Comparison of ENCODE assay signal across 9 mouse cellular contexts in genomic region chr4:87369626-87370234, GRCm38 (mm10).
DNase-seq lines count a peak whose midpoint lies in the region; ATAC-seq and TF ChIP-seq lines count a peak whose summit lies in the region.
"Had no signal": no experiment of that assay in that cellular context is flagged by ENCODE, and none has a peak within 500 bp of the region (broad histone marks: within the 10 kb centered on the region; RNA-seq: fewer than 3 reads in every experiment).

No protein-coding gene starts in this region.

- H3K4me3 ChIP-seq in lung, embryonic 16.5 days (ENCODE audit: low read length), result peak overlapping the region; percentile 25
- H3K4me3 ChIP-seq in lung, adult 2 months (replicated peaks; ENCODE audit: extremely low read depth, low read depth, low read length), result no peak overlapping the region
- peak overlapping the region; percentile 5; the same call in 1 of the 2 replicates for H3K4me3 ChIP-seq in forebrain, embryonic 11.5 days (ENCODE audit: low read depth, low read length)
- H3K4me3 ChIP-seq in kidney, embryonic 16.5 days (ENCODE audit: low read length), result peak overlapping the region; percentile 18
- peak overlapping the region; percentile 8; the same call in 1 of the 2 replicates for H3K4me3 ChIP-seq in midbrain, postnatal 0 days (ENCODE audit: low read depth, low read length)

- no peaks in the 10 kb centered on the region for H3K9me3 ChIP-seq in lung, embryonic 16.5 days (ENCODE audit: control insufficient read depth, low read length)
- H3K9me3 ChIP-seq in forebrain, embryonic 11.5 days (ENCODE audit: control insufficient read depth, low read length), result no peaks in the 10 kb centered on the region
- H3K9me3 ChIP-seq in kidney, embryonic 16.5 days (ENCODE audit: low read length), result no peaks in the 10 kb centered on the region
- no peaks in the 10 kb centered on the region for H3K9me3 ChIP-seq in midbrain, postnatal 0 days (ENCODE audit: low read length)

- WGBS in lung, embryonic 16.5 days, result 16% methylated on average over 14 of the region's 14 CpGs
- 32% methylated on average over 14 of the region's 14 CpGs for WGBS in lung, adult 2 months
- 8% methylated on average over 14 of the region's 14 CpGs for WGBS in forebrain, embryonic 11.5 days
- WGBS in kidney, embryonic 16.5 days, result 11% methylated on average over 14 of the region's 14 CpGs
- 9% methylated on average over 14 of the region's 14 CpGs for WGBS in midbrain, postnatal 0 days

- TF ChIP-seq CTCF in lung, adult 2 months (IDR thresholded peaks at IDR 0.05; ENCODE audit: insufficient read depth, low read length), result no peak
- no peak for TF ChIP-seq CTCF in midbrain, postnatal 0 days (IDR thresholded peaks at IDR 0.05)

- H3K4me1 ChIP-seq in lung, embryonic 16.5 days (replicated peaks; ENCODE audit: control insufficient read depth, insufficient read depth, low read length), result peaks cover 18% of the 10 kb centered on the region
- no peaks in the 10 kb centered on the region; the same call in 1 of the 2 replicates for H3K4me1 ChIP-seq in lung, adult 2 months (ENCODE audit: control insufficient read depth, insufficient read depth, low read length)
- H3K4me1 ChIP-seq in forebrain, embryonic 11.5 days (replicated peaks; ENCODE audit: control insufficient read depth, insufficient read depth, low read length), result peaks cover 20% of the 10 kb centered on the region; the same call in 1 of the 2 replicates
- H3K4me1 ChIP-seq in kidney, embryonic 16.5 days (ENCODE audit: insufficient read depth, low read length), result peaks cover 20% of the 10 kb centered on the region
- peaks cover 11% of the 10 kb centered on the region for H3K4me1 ChIP-seq in midbrain, postnatal 0 days (ENCODE audit: insufficient read depth, low read length)

- TF ChIP-seq POLR2A in lung, adult 2 months (IDR thresholded peaks at IDR 0.05; ENCODE audit: borderline replicate concordance, extremely low read depth, low read depth, low read length), result no peak

- peak; percentile 41 for ATAC-seq in lung, embryonic 16.5 days (ENCODE audit: low read depth)
- peak; percentile 78 for ATAC-seq in forebrain, embryonic 11.5 days (replicated peaks; ENCODE audit: low FRiP score)
- peak; percentile 82 for ATAC-seq in kidney, embryonic 16.5 days (ENCODE audit: low FRiP score, low TSS enrichment)
- ATAC-seq in midbrain, postnatal 0 days (ENCODE audit: low FRiP score), result no peak

- H3K4me2 ChIP-seq in lung, embryonic 16.5 days (ENCODE audit: low read depth, low read length), result peak overlapping the region; percentile 58
- H3K4me2 ChIP-seq in forebrain, embryonic 11.5 days (ENCODE audit: low read depth, low read length, severe bottlenecking), result peak overlapping the region; percentile 22; the same call in 1 of the 2 replicates
- H3K4me2 ChIP-seq in kidney, embryonic 16.5 days (replicated peaks; ENCODE audit: low read depth, low read length), result peak overlapping the region; percentile 61
- peak overlapping the region; percentile 41 for H3K4me2 ChIP-seq in midbrain, postnatal 0 days (ENCODE audit: low read depth, low read length, poor library complexity, severe bottlenecking)

- H3K27me3 ChIP-seq in lung, embryonic 16.5 days (ENCODE audit: control insufficient read depth, insufficient read depth, low read depth, low read length), result no peaks in the 10 kb centered on the region
- no peaks in the 10 kb centered on the region for H3K27me3 ChIP-seq in forebrain, embryonic 11.5 days (ENCODE audit: control insufficient read depth, insufficient read depth, low read length)
- H3K27me3 ChIP-seq in kidney, embryonic 16.5 days (ENCODE audit: insufficient read depth, low read length), result no peaks in the 10 kb centered on the region
- 0 out of 2 replicates have a peak, but pooled peaks cover 3% of the 10 kb centered on the region for H3K27me3 ChIP-seq in midbrain, postnatal 0 days (ENCODE audit: insufficient read depth, low read length)

- H3K36me3 ChIP-seq in lung, embryonic 16.5 days (ENCODE audit: control insufficient read depth, insufficient read depth, low read length), result no peaks in the 10 kb centered on the region
- no peaks in the 10 kb centered on the region for H3K36me3 ChIP-seq in forebrain, embryonic 11.5 days (ENCODE audit: control insufficient read depth, insufficient read depth, low read length)
- no peaks in the 10 kb centered on the region for H3K36me3 ChIP-seq in kidney, embryonic 16.5 days (ENCODE audit: insufficient read depth, low read length)
- H3K36me3 ChIP-seq in midbrain, postnatal 0 days (ENCODE audit: insufficient read depth, low read length), result no peaks in the 10 kb centered on the region

- no peak for DNase-seq in lung, adult 2 months
- DNase-seq in forebrain, embryonic 11.5 days (ENCODE audit: low spot score), result peak; percentile 84
- no peak for DNase-seq in midbrain, postnatal 0 days (ENCODE audit: low spot score)
- no peak for DNase-seq in spleen, postnatal 4 days (ENCODE audit: low spot score in 2 of 2)
- DNase-seq in urinary bladder, postnatal 36 days (ENCODE audit: low spot score in 2 of 2), result no peak
- DNase-seq in spleen, postnatal 36 days (ENCODE audit: low spot score in 2 of 2), result no peak

- H3K27ac ChIP-seq in lung, embryonic 16.5 days (ENCODE audit: low read length), result no peak overlapping the region
- peak overlapping the region; percentile 9 for H3K27ac ChIP-seq in forebrain, embryonic 11.5 days (ENCODE audit: low read depth, low read length)
- peak overlapping the region; percentile 29; the same call in 1 of the 2 replicates for H3K27ac ChIP-seq in kidney, embryonic 16.5 days (ENCODE audit: low read length)
- no peak overlapping the region for H3K27ac ChIP-seq in midbrain, postnatal 0 days (ENCODE audit: low read depth, low read length)
- H3K27ac ChIP-seq: liver, embryonic 14.5 days had no signal

- H3K9ac ChIP-seq in lung, embryonic 16.5 days (ENCODE audit: low read length), result peak overlapping the region; percentile 54
- peak overlapping the region; percentile 7 for H3K9ac ChIP-seq in forebrain, embryonic 11.5 days (ENCODE audit: low read length)
- H3K9ac ChIP-seq in kidney, embryonic 16.5 days (replicated peaks; ENCODE audit: low read length), result peak overlapping the region; percentile 46; the same call in 1 of the 2 replicates
- H3K9ac ChIP-seq in midbrain, postnatal 0 days (replicated peaks; ENCODE audit: low read length, poor library complexity, severe bottlenecking), result no peak overlapping the region
- H3K9ac ChIP-seq: liver, embryonic 14.5 days had no signal

Comparison
In these comparisons a context has a peak if more than half of its experiments do, and no peak if none do; other contexts are left out.
1. H3K27ac ChIP-seq: peak in forebrain, embryonic 11.5 days (single experiment) and kidney, embryonic 16.5 days (single experiment); none in lung, embryonic 16.5 days (single experiment) and midbrain, postnatal 0 days (single experiment).
2. Peak in every context shown above with its lines, with median percentiles within 50 percentile points of each other: H3K4me2 ChIP-seq.